Mouse (Mus musculus) myocyte (in vitro differentiated cells): ENCODE measurements around the gene Polrmt. TPM values are rescaled to one million over a fixed set of nuclear protein-coding genes. Genes with fewer than 3 reads are reported as not detected.

ENCODE experiments used
- H3K27me3 ChIP-seq: one replicate; pipeline ENCODE4 v1.6.1; 2011; ENCODE audit not compliant: control insufficient read depth, insufficient read depth, insufficient read length
- H3K36me3 ChIP-seq: one replicate; pipeline ENCODE4 v1.6.1; 2011; ENCODE audit not compliant: control insufficient read depth, insufficient read depth
- H3K4me2 ChIP-seq: one replicate; pipeline ENCODE4 v1.6.1; 2011; ENCODE audit warnings: low read depth, control low read depth
- H3K4me3 ChIP-seq: one replicate; pipeline ENCODE4 v1.5.1; 2011; ENCODE audit warnings: mild to moderate bottlenecking, control low read depth, moderate library complexity
- H3K79me2 ChIP-seq: one replicate; pipeline ENCODE4 v1.6.1; 2011; ENCODE audit not compliant: control insufficient read depth, insufficient read depth
- H3ac ChIP-seq: one replicate; pipeline ENCODE4 v1.6.1; 2011; ENCODE audit not compliant: control insufficient read depth, insufficient read length
- CEBPB ChIP-seq: IDR thresholded peaks from 2 replicates; pipeline ENCODE4 v1.6.1; 2011; ENCODE audit warnings: mild to moderate bottlenecking, moderate library complexity; ENCODE audit not compliant: poor library complexity, insufficient read depth, severe bottlenecking
- E2F4 ChIP-seq: IDR thresholded peaks from one replicate; pipeline ENCODE4 v1.6.1; 2011; ENCODE audit warnings: mild to moderate bottlenecking, control low read depth, moderate library complexity; ENCODE audit not compliant: insufficient read depth
- MAX ChIP-seq: IDR thresholded peaks from one replicate; pipeline ENCODE4 v1.6.1; 2011; ENCODE audit warnings: low read depth, mild to moderate bottlenecking, control low read depth
- MYOD1 ChIP-seq, 3 experiments: IDR thresholded peaks; one replicate each; pipeline ENCODE4 v1.6.1; 2011; ENCODE audit warnings: control low read depth in 2 of 3, low read depth in 2 of 3, mild to moderate bottlenecking in 2 of 3, moderate library complexity in 1 of 3; ENCODE audit not compliant: insufficient read length in 2 of 3, control insufficient read depth in 1 of 3
- MYOG ChIP-seq, 3 experiments: IDR thresholded peaks; one replicate each; pipeline ENCODE4 v1.6.1; 2011; ENCODE audit warnings: control low read depth in 2 of 3, low read depth in 2 of 3, mild to moderate bottlenecking in 2 of 3; ENCODE audit not compliant: insufficient read length in 2 of 3, control insufficient read depth in 1 of 3, insufficient read depth in 1 of 3
- POLR2A ChIP-seq: IDR thresholded peaks from one replicate; pipeline ENCODE4 v1.6.1; 2011; ENCODE audit warnings: low read depth, mild to moderate bottlenecking, control low read depth, moderate library complexity; ENCODE audit not compliant: insufficient read length
- POLR2AphosphoS2 ChIP-seq: IDR thresholded peaks from one replicate; pipeline ENCODE4 v1.6.1; 2011; ENCODE audit warnings: low read depth, control low read depth; ENCODE audit not compliant: insufficient read length
- REST ChIP-seq: IDR thresholded peaks from one replicate; pipeline ENCODE4 v1.6.1; 2011; ENCODE audit warnings: mild to moderate bottlenecking, control low read depth, moderate library complexity; ENCODE audit not compliant: insufficient read depth, insufficient read length
- SRF ChIP-seq: IDR thresholded peaks from one replicate; pipeline ENCODE4 v1.6.1; 2011; ENCODE audit warnings: low read depth; ENCODE audit not compliant: control insufficient read depth, insufficient read length
- TCF12 ChIP-seq: IDR thresholded peaks from one replicate; pipeline ENCODE4 v1.6.1; 2011; ENCODE audit warnings: mild to moderate bottlenecking, control low read depth; ENCODE audit not compliant: poor library complexity, insufficient read depth, severe bottlenecking
- TCF3 ChIP-seq: IDR thresholded peaks from one replicate; pipeline ENCODE4 v1.6.1; 2011; ENCODE audit warnings: low read depth, control low read depth; ENCODE audit not compliant: insufficient read length
- USF1 ChIP-seq: IDR thresholded peaks from one replicate; pipeline ENCODE4 v1.6.1; 2011; ENCODE audit warnings: low read depth, mild to moderate bottlenecking, control low read depth, moderate library complexity
- polyA plus RNA-seq: library from polyadenylated mRNA; unstranded; fragments of >200 nt; fragmentation: generic; extraction: Trizol; gene quantifications from one replicate; pipeline ENCODE4 v1.2.1, GENCODE M21; 2012; ENCODE audit warnings: missing spikeins

Gene Polrmt
- polyA plus RNA-seq, 1 experiment = 82.3 TPM

GRCm38 (mm10) chr10:79777103-79777531 lies 30.7 kb upstream of the Polrmt start, which contains the start of gene Fstl3:
Fstl3 (plus strand) TSS chr10:79777272.
- Histone ChIP-seq H3K36me3 (no peaks in the 10 kb centered on the region), H3K27me3 (no peaks in the 10 kb centered on the region), H3ac (no peak within 1 kb of the TSS), H3K4me2 (peak within 1 kb of the TSS; percentile 75), H3K4me3 (peak within 1 kb of the TSS; percentile 20), H3K79me2 (no peaks in the 10 kb centered on the region)
- TF ChIP-seq MYOD1 (IDR thresholded peaks at IDR 0.05; ENCODE audit: control insufficient read depth in 1 of 3, insufficient read length in 2 of 3, low read depth in 2 of 3) (peak in 1 of 3 experiments; percentile 18), E2F4 (no peak), TCF3 (no peak), SRF (no peak), TCF12 (no peak), CEBPB (no peak), USF1 (no peak), MAX (no peak), REST (no peak), POLR2A (peak; percentile 58), POLR2AphosphoS2 (peak; percentile 39), MYOG (IDR thresholded peaks at IDR 0.05; ENCODE audit: control insufficient read depth in 1 of 3, insufficient read depth in 1 of 3, insufficient read length in 2 of 3, low read depth in 2 of 3) (no peak)

- no peak overlapping the region for H3K4me2 ChIP-seq
- TF ChIP-seq MYOG (IDR thresholded peaks at IDR 0.05; ENCODE audit: control insufficient read depth in 1 of 3, insufficient read depth in 1 of 3, insufficient read length in 2 of 3, low read depth in 2 of 3) (no peak), E2F4 (no peak), POLR2A (no peak), REST (no peak), MYOD1 (IDR thresholded peaks at IDR 0.05; ENCODE audit: control insufficient read depth in 1 of 3, insufficient read length in 2 of 3, low read depth in 2 of 3) (no peak), TCF3 (no peak), SRF (no peak), MAX (no peak), CEBPB (no peak), USF1 (no peak)
- no peak overlapping the region for H3ac ChIP-seq
These were observed 28.3 kb upstream of the Polrmt start for GRCm38 (mm10) chr10:79774486-79775279.

DNA sequence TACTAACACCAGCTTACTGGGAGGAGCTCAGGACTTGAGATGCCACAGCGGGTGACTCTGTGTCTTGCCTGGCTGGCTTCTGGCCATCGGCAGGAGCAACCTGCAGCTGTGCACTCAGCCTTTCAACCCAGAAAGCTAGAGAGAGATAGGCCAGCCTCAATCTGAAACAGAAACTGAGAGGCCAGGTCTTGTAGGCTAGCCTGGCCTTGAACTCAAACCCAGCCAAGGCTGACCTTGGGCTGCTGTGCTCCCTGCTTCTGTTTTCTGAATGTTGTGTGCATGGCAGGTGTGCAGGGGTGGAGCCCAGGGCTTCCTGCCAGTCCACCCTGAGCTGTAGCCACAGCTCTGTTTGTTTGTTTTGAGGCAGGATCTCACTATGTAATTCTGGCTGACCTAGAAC lies 26.8 kb upstream of the Polrmt start:
- Histone ChIP-seq H3ac (no peak overlapping the region), H3K79me2 (no peaks in the 10 kb centered on the region), H3K27me3 (no peaks in the 10 kb centered on the region), H3K4me2 (no peak overlapping the region), H3K4me3 (no peak overlapping the region), H3K36me3 (no peaks in the 10 kb centered on the region)
- TF ChIP-seq E2F4 (no peak), MYOD1 (IDR thresholded peaks at IDR 0.05; ENCODE audit: control insufficient read depth in 1 of 3, insufficient read length in 2 of 3, low read depth in 2 of 3) (no peak), TCF3 (no peak), SRF (no peak), POLR2A (no peak), USF1 (no peak), POLR2AphosphoS2 (no peak), MAX (no peak), MYOG (IDR thresholded peaks at IDR 0.05; ENCODE audit: control insufficient read depth in 1 of 3, insufficient read depth in 1 of 3, insufficient read length in 2 of 3, low read depth in 2 of 3) (no peak), TCF12 (no peak), CEBPB (no peak), REST (no peak)

More at GRCm38 (mm10) chr10:79774486-79775279, 28.3 kb upstream of the Polrmt start:
- H3K36me3 ChIP-seq = no peaks in the 10 kb centered on the region
- no peak overlapping the region for H3K4me3 ChIP-seq
- no peaks in the 10 kb centered on the region for H3K79me2 ChIP-seq
- no peaks in the 10 kb centered on the region for H3K27me3 ChIP-seq

GRCm38 (mm10) chr10:79772320-79772719 lies 25.9 kb upstream of the Polrmt start:
- no peak for TF ChIP-seq POLR2A
- no peak for TF ChIP-seq SRF
- no peak for TF ChIP-seq POLR2AphosphoS2
- no peak for TF ChIP-seq REST
- no peak for TF ChIP-seq MYOD1 (IDR thresholded peaks at IDR 0.05; ENCODE audit: control insufficient read depth in 1 of 3, insufficient read length in 2 of 3, low read depth in 2 of 3)
- TF ChIP-seq MAX = no peak
- TF ChIP-seq TCF3 = no peak
- Histone ChIP-seq H3K4me2 (no peak overlapping the region), H3K79me2 (no peaks in the 10 kb centered on the region), H3K36me3 (no peaks in the 10 kb centered on the region), H3K4me3 (no peak overlapping the region), H3ac (no peak overlapping the region), H3K27me3 (no peaks in the 10 kb centered on the region)
